Mouse (Mus musculus) heart, postnatal 4 days (tissue): Measurements from ENCODE around the gene Klf16. TPM values are rescaled to one million over a fixed set of nuclear protein-coding genes. Genes with fewer than 3 reads are reported as not detected.

Experiments used
- DNase-seq: peaks from one replicate; pipeline ENCODE4 v3.0.0; 2021
- total RNA-seq, 2 experiments: library from RNA; stranded (reverse); gene quantifications; 2 replicates each; pipeline ENCODE4 v1.2.3; 2021

Gene Klf16
- total RNA-seq, 2 experiments from 2014 or later = 9.6 to 10.4 TPM

- DNase-seq = no peak
Measured at GRCm38 (mm10) chr10:80573944-80574343, 3.2 kb downstream of the Klf16 start.

DNA sequence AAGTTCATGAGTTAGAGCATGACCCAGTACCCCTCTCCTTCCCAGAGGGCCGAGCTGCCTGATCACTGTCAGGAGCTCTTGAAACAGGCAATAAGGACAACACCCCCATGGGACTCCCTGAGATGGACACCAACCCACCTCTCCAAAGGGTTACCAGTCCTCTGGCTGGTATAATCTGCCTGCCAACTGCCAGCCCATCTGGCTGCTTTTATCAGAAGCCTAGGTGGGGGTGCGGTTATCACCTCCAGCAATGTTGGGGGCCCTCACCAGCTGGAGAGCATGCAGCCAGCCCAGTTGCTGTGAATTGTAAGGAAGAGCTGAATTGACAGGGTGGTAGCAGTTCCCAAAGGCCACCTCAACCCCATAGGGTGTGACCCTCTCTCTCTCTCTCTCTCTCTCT, 4.6 kb downstream of the Klf16 start:
- no peak for DNase-seq

- no peak for DNase-seq
Measured at GRCm38 (mm10) chr10:80570871-80571836, 6.0 kb downstream of the Klf16 start.

- no peak for DNase-seq
Measured at GRCm38 (mm10) chr10:80570419-80570818, 6.7 kb downstream of the Klf16 start.

- peak; percentile 73 for DNase-seq
Measured at GRCm38 (mm10) chr10:80569664-80570066, 7.5 kb downstream of the Klf16 start.

GRCm38 (mm10) chr10:80568876-80569275, 8.2 kb downstream of the Klf16 start:
- no peak for DNase-seq

- peak; percentile 92 for DNase-seq
Measured at GRCm38 (mm10) chr10:80566375-80567092, 10.6 kb downstream of the Klf16 start.

DNA sequence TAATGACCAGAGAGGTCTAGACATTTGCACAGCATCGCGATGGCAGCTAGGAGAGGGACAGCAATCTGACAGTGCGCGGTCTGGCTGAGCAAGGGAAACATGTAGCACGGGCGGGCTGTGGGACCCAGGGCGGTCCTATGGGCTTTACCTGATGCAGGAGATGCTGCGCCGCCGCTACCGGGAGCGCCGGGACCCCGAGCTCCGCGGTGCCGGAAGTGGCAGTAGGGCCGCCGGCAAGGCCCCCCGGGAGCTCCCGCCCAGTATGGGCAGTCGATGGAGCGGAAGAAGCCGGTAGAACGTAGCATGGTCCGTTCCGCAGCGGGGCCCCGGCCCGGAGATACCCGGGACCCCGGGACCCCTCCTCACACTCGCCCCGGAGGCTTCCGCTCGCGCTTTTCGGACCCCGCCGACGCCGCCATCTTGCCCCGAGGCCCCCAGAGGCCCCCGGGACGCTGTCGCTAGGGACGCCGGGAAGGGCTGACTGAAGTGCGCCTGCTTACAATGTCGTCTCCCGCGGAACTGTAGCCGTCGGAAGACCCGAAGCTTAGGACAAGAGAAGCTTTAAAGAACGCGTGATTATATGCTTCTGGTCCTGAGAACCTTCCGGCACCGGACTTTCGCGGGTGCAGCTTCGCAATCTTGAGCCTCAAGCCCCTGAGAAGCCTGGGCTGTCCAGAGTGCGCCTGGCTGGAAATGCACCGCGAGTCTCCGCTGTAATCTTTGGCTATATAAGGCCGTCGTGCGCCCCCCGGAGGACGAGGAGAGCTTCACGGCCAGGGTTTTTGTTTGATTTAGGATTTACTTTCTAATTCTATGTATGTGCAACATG, 15.8 kb downstream of the Klf16 start, which contains the start of gene Rexo1:
Rexo1 (minus strand) TSS at position 445 of the 829 bp plus-strand sequence.
- peak; percentile 93 for DNase-seq

GRCm38 (mm10) chr10:80560621-80561020, 16.5 kb downstream of the Klf16 start:
- DNase-seq = no peak

GRCm38 (mm10) chr10:80559431-80559830, 17.7 kb downstream of the Klf16 start:
- no peak for DNase-seq

- DNase-seq = peak; percentile 88
Measured at GRCm38 (mm10) chr10:80557346-80557965, 19.7 kb downstream of the Klf16 start.

DNA sequence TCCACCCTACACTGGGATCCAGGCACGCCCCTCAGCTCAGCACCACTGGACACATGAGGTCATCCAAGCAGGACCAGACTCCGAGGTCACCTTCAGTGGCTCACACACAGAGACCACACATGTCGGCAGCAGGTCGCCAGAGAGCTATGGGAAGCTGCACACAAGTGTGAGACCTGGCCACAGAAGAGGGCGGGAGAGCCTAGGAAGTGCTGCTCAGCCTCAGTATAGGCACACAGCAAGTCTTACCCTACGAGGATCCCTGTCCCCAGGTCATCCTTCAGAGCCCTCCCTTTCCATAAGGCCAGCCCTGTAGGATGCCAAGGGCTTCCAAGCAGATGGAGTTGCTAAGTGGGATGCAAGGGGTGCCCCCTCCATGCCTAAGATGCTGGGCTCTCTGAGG, 23.1 kb downstream of the Klf16 start:
- DNase-seq = no peak

GRCm38 (mm10) chr10:80553575-80553974, 23.5 kb downstream of the Klf16 start:
- DNase-seq = no peak

- no peak for DNase-seq
Measured at GRCm38 (mm10) chr10:80552364-80552763, 24.8 kb downstream of the Klf16 start.

DNA sequence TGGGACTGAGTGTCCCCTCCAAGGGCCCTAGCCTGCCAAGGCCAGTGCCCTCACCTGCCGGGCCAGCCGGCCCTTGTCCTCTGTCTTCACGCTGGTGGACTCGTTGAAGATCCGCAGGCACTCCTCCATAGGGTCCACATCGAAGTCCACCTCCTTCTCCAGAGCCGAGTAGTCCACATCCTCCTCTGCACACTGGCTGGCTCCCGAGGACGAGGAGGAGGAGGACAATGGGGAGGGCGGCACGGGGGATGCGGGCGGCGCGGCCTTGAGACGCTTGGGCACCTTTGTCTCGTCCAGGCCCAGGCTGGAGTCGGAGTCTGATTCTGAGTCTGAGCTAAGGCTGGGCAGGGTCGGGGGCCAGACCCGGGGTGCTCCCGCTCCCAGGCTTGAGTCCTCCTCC, 27.8 kb downstream of the Klf16 start:
- no peak for DNase-seq

DNA sequence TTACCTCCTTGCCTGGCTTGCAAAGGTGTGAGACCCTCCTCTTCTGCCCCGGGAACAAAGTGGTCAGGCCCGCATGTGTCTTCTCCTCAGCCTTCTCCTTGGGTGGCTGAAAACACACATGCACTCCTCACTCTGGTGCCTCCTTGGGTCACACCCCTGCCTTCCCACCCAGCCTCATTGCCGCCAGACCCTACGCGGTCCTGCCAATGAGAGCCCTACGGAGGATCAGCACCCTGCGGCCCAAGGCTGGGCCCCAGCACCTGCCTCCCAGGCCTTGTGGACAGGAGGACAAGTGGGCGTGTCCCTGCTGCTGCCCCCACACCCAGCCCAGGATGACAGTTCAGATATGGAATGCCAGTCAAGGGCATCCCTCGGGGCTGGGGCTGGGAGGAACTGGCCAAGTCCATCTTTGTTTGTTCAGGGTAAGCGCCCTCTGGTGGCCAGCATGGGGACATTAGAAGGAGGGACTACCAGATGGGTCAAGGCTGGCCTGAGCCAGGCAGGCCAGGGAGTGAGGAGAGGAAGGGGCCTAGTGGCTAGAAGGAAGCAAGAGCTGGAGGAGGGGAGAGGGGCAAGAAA, 28.6 kb downstream of the Klf16 start:
- peak; percentile 81 for DNase-seq

DNA sequence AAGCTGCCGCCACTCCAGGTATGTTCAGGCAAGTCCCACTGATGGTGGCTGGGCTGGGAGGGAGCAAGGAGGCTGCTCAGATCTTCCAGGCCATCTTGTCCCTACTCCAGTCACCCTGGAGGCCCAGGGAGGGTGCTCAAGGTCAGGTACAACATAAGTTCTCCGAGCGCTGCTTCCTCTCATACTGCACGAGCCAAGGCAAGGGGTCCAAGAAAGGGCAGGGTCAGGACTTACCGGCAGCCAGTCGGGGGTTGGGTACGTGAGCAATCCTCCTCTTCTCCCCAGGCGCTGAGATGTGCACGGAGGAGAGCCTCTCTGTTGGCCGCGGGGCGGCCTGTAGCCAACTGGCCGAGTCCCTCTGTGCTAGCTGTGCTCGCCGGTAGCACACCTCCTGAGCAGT, 29.6 kb downstream of the Klf16 start:
- no peak for DNase-seq

DNA sequence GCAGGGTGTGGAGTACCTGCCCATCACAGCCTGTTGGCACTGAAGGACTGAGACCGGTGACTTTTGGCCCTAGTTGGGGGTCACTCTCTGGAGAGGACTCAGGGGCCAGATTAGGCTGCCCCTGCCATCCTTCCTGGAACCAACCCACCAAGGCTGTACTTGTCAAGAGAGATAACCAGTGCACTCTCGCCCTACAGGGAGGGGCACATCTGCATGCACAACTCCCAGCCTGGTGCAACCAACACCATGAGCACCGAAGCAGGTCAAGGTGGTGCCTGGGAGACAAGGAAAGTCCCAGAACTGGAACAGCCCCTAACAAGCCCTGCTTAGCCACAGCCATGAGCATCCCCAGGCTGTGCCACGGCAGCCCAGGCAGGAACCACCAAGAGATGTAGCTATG, 30.2 kb downstream of the Klf16 start:
- DNase-seq = no peak

DNA sequence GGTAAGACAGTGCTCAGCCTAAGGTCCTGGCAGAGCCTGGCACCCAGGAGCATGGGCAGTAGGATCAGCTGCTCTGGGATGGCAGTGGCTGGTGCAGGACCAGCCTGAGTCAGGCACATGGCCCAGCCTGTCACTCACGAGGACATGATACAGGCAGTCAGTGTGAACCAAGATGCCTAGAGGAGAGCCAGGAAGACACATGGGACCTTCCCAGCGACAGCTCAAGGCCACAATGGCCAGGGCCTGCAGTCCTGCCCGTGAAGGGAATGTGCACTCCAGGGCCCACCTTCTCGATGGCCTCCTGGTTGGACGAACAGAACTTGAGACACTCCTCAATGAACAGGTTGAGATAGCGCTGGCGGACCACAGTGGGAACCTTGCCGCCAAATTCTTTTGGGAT, 31.5 kb downstream of the Klf16 start:
- no peak for DNase-seq

DNA sequence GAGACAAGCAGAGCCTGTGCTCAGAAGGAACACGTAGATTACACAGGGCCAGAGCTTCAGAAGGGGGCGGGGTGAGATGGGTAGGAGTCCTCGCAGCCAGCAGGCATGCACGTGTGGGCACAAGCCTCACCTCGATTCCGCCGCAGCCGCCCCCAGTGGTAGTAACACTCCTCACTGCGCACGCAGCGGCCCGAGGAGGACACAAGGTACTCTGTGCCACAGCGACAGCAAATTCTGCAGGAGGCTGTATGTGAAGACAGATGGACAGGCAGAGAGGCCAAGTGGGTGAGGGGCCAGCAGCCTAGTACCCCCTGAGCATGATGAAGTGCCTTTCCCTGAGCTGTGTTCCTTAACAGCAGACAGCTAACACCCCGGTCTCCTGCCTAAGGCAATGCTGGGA, 33.2 kb downstream of the Klf16 start:
- no peak for DNase-seq

GRCm38 (mm10) chr10:80539493-80539892, 37.6 kb downstream of the Klf16 start:
- no peak for DNase-seq
